Mouse (Mus musculus) heart, postnatal 25 days (tissue): ENCODE results near the gene Slfn5. TPM values are rescaled to one million over a fixed set of nuclear protein-coding genes. Genes with fewer than 3 reads are reported as not detected.
A peak's percentile ranks its signal among the peaks of the same experiment; 100 is the strongest.
"Not testable (repeated sequence)": the region's sequence is repeated elsewhere in the genome, so short reads cannot be mapped to it uniquely, and the experiment has no call there.

Source experiments
- DNase-seq: peaks from one replicate; pipeline ENCODE4 v3.0.0; 2022; ENCODE audit warnings: low spot score
- intact Hi-C: fragments of 180-260 bp; cut with DNase I; formaldehyde crosslinking; loops from one replicate; pipeline ENCODE4 v1.15.1; 2025
- total RNA-seq, 2 experiments: library from RNA; stranded (reverse); gene quantifications; 2 replicates each; pipeline ENCODE4 v1.2.3; 2021

The Slfn5 gene
- total RNA-seq, 2 experiments from 2014 or later, result 60.8 to 70.3 TPM

DNA sequence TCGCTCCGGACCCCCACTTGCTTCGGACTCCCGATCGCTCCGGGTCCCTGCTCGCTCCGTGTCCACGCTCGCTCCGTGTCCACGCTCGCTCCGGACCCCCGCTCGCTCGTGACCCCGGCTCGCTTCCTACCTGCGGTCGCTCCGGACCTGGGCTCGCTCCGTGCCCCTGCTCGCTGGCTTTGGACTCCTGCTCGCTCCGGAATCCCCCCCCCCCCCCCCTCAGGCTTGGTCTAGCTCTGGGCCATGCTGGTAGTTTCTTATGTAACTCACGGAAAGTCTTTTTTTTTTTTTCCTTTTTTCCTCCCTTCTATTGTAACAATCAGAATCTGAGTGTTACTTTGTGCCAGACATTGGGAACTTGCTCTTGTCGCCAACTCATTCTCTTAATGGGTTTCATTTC lies 18.0 kb upstream of the Slfn5 start:
- no peak for DNase-seq
- intact Hi-C loops, result loop anchor here (2.0 kb wide), 1 partner anchor 26 kb away; no protein-coding TSS in a partner anchor

DNA sequence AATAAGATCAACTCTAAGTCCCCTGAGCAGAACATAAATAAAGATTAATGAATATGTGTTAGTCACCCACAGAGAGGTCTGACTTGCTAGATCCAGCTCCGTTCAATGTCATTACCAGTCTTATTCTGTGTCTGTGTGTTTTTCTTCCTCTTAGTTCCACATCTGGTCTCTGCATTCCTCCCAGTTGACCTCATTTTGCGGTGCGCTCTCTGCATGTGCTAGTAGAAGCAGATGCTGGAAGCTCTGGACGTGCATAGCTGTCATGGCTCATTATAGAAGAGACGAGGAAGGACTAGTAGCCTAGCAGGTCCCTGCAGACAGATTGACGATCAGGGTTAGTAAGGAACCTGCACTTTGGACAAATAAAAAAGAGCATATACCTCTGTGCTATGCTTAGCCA lies 7.8 kb upstream of the Slfn5 start:
- DNase-seq, result no peak
- intact Hi-C loops, result no loop called here

DNA sequence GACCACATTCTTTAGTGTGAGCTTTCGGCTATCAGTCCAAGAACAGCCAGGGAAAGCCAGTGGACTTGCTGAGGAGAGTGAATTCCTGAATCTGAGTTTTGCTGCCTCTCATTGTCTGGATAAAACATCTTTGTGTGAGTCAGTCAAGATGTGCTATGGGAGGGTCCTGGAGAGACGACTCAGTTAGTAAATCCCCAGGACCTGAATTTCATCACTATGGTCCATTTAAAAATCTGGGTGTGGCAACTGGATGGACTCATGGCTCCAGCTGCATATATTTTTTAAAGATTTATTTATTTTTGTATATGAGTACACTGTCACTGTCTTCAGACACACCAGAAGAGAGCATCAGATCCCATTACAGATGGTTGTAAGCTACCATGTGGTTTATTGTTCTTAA lies 5.5 kb upstream of the Slfn5 start:
- intact Hi-C loops, result no loop called here
- DNase-seq, result no peak

DNA sequence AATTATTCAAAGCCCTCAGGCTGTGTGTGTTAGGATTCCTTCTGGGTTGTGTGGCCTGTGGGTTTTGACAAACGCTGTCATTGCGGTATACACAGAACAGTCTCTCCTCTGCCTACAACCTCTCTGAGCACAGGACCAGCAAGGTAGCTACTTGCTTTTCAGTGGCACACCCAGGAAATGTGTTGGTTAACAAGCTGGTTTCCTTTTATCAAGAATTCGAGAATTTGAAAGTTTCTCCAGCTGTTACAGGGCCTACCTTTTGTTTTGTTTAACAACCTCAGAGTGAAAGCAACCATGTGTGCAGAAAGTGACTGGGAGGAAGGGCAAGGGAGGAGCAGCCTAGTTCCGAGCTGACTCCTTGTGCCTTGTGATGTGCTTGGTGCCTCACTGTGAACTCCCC lies 3.7 kb upstream of the Slfn5 start:
- intact Hi-C loops, result no loop called here
- no peak for DNase-seq

DNA sequence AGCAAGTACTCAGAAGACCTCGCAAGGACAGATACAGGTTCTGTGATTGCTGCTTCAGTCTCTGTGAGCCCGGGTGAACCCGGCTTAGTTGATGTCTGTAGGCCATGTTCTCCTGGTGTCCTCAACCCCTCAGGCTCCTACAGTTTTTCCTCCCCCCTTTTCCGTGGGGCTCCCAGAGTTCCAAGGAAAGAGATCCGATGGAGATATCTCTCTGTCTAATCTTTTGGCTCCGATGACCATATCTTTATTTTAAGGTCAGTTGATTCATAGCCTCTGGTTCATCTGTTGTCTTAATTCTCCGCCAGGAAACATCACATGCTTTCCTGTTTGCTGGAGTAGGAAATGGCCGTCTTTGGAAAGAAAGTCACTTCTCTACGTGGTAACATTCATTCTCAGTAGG lies 2.1 kb upstream of the Slfn5 start:
- intact Hi-C loops, result no loop called here

DNA sequence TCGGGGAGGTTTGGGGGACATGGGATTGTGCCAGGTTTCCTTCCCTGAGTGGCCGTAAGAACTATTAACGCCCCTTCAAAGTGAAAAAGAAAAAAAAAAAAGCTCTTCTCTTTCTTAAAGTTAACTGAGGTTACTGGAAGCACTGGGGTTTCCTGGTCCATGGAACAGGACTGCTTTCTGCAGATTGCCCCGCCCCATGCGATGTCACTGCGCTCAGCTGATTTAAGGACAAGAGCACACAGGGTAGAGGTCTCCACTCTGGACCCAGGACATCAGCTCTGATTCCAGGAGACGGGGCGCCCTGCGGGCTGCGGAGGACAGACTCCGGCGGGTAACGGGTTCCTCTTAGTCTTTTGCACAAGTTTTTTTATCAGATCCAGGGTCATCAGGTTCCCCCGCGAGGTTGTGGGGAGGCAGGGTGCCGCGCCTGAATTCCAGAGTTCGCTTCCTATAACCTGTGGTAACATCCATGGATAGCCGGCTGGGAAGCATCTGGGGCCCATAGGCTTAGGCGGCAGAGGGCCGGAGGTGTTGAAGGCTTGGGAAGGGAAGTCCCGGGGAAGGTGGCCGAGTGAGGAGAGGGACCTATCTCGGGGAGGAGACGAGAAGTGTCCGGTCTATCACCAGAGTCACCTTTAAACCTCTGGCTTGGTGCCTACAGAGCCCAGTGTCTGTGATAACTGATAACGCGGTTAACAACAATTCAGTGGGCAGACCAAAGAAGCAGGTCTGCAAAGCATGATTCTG lies 889 bp downstream of the Slfn5 start:
- intact Hi-C loops, result loop anchor here (10.0 kb wide), 1 partner anchor 513 kb away; the partner anchor contains the start of gene Mmp28
- peak; percentile 78 for DNase-seq

More for the DNA sequence above, 2.1 kb upstream of the Slfn5 start:
- no peak for DNase-seq

DNA sequence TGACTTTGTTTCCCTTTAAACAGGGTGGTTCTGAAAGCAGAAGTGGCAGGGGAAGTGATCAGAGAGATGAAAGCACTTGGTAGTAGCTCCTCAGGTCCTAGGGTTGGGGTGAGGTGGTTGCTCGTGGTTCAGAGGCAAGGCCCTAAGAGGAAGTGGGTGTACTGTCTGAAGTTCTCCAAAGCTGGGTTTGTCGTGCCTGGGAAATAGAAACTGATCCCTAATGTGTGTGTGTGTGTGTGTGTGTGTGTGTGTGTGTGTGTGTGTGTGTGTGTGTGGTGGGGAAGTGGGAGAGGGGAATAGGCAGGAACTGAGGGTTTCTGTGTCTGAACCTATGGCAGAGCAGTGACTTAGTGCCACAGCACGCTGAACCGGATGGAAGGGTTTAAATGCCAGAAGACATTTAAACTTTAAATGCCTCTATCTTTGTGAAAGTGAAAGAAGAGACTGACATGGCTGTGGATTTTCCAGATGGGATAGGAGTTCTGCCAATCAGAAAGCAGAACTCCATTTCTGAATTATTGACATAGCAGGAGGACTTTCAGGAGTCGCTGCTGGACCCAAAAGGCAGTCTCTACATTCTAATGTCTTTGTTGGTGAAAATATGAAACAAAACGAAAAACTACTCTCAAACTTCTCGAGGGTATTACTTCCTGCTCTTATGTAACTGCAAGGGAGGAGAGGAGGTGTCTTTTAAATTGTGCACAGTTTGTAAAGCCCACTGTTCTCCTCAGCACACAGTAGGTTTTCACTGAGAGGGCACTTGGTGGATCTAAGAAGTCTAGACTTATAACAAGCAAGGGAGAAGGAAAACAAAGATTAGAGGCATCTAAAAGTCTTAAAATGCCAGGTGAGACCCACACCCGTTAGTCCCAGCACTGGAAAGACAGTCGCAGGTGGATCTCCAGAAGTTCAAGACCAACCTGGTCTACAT lies 1.7 kb downstream of the Slfn5 start:
- intact Hi-C loops, result loop anchor here (10.0 kb wide), 1 partner anchor 512 kb away; the partner anchor contains the start of gene Mmp28
- DNase-seq, result no peak

DNA sequence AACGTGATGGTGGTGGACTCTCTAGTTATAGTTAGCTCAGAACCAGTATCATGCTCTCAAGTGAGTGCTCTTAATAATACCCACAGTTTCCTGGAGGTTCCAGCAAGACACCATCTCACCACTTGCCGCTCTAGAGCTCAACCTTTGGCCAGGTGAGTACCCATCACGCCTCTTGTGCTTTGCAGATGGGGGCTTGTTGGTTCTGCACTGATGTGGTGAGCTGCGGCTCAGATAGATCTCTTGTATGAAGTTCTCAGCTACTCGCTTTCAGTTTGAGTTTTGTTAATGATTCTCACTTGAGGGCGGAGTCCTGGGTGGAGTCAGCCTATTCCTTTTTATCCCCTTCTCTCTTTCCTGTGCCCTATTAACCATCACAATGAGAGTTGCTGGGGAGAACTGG lies 3.5 kb downstream of the Slfn5 start:
- intact Hi-C loops, result loop anchor here (10.0 kb wide), 1 partner anchor 510 kb away; the partner anchor contains the start of gene Mmp28
- no peak for DNase-seq

DNA sequence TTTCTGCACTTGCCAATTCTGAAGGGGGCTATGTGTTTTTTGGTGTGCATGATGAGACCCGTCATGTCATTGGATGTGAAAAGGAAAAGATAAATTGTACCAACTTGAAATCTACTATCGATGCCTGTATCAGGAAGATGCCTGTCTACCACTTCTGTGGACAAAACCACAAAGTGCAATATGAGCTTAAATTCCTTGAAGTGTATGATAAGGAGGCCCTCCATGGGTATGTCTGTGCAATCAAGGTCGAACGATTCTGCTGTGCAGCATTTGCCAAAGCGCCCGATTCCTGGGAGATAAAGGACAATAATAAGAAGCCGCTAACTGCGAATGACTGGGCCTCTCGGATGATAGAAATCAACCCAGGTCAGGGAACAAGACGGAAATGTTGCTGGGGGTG lies 5.8 kb downstream of the Slfn5 start:
- intact Hi-C loops, result loop anchor here (10.0 kb wide), 1 partner anchor 508 kb away; the partner anchor contains the start of gene Mmp28
- DNase-seq, result no peak

DNA sequence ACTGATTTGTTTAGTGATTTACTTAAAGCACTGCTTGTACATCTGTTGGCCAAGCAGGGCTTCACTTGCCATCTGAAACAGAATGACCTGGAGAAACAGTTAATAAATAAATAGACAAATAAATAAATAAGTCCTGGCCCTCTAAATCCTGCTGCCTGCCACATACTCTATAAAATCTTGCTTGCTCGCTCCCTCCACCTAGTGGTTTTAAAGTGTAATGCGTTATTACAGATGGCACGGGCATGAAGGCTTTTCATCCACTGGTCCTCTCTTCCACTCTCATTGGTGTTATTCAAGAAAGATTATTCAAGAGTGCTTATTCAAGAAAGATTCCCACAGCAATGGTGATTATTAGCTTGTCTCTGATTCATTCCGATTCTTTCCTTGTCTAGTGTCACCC lies 8.5 kb downstream of the Slfn5 start:
- no peak for DNase-seq
- intact Hi-C loops, result loop anchor here (1.0 to 10.0 kb wide), 3 partner anchors 27 to 505 kb away; partner anchors contain the start of gene Mmp28

DNA sequence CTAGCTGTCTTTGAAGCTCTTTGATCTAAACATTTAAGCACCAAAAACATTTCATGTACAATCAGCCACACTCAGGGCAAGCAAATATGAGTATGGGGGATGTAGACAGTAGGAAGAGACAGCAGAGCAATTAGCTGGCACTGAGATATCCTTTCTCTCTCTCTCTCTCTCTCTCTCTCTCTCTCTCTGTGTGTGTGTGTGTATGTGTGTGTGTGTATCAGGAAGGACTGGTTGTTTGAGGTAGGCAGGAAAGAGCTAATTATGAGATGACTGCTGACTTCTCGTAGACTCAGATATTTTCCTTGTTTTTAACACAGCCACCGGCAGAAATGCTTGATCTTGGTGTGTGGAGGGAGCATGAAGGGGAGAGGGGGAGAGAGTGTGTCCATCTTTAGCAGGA lies 10.6 kb downstream of the Slfn5 start:
- intact Hi-C loops, result no loop called here
- no peak for DNase-seq

DNA sequence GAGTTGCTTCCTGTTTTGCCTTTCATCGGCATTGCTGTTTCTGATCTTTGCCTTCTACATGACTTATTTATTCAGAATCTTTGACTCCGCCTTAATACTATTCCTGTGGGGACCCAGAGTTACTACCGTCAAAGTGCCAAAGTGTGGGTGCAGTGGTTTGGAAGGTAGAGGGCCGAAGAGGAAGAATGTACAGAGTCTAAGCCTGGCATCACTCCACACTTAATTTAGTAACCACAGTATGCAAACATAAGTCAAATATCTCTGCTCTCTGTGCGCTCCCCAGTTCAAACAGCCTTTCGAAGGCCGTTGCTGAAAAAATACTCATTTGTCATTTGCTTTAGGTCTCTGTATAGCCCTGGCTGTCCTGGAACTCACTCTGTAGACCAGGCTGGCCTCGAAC lies 11.1 kb downstream of the Slfn5 start:
- DNase-seq, result no peak
- intact Hi-C loops, result no loop called here

DNA sequence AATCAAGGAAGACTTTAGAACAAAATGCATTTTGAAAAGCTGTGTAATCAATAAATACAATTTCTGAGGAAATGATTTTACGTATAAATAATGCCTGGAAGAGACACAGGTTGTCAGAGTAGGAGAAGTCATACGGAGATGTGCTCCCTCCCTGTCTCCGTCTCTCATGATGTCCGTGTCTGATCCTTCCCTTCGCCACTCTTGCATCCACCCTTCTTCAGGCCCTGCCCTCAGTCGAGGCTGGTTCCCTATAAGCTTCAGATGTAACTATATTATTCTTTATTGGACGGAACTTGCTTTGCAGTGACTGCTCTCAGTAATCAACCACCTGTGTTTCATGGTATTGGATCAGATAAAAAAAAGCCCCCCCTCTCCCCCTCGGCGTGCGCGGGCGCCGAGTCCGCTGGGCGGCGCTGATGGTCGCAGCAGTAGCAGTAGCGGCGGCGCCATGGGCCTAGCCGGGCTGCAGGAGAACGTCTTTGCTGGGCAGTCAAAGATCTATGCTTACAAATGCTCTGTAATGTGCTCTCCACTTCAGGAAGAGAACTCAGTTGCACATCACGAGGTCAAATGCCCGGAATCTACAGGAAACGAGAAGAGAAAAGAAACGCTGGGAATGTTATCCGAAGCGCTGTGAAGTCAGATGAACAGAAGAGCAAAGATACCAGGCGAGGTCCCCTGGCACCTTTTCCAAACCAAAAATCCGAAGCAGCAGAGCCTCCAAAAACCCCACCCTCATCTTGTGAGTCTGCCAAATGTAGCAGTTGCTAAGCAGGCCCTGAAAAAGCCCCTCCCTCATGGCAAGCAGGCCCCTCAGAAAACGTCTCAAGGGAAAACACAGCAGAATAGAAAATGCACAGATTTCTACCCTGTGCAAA lies 19.8 kb downstream of the Slfn5 start:
- intact Hi-C loops, result loop anchor here (10.0 kb wide), 1 partner anchor 254 kb away; no protein-coding TSS in a partner anchor

DNA sequence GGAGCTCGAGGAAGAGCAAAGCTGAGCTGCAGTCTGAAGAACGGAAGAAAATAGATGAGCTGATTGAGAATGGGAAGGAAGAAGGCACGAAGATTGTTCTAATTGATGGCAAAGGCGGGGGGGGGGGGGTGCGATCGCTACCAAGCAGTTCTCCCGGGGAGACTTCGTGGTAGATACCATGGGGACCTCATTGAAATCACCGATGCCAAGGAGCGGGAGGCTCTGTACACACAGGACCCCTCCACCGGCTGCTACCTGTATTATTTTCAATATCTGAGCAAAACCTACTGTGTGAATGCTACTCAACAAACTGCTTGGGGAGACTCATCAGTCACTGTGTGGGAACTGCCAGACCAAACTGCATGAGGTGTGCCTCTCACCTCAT lies 20.4 kb downstream of the Slfn5 start:
- DNase-seq, result no peak
- intact Hi-C loops, result loop anchor here (10.0 kb wide), 1 partner anchor 253 kb away; no protein-coding TSS in a partner anchor

More for the DNA sequence above, 19.8 kb downstream of the Slfn5 start:
- DNase-seq, result no peak

DNA sequence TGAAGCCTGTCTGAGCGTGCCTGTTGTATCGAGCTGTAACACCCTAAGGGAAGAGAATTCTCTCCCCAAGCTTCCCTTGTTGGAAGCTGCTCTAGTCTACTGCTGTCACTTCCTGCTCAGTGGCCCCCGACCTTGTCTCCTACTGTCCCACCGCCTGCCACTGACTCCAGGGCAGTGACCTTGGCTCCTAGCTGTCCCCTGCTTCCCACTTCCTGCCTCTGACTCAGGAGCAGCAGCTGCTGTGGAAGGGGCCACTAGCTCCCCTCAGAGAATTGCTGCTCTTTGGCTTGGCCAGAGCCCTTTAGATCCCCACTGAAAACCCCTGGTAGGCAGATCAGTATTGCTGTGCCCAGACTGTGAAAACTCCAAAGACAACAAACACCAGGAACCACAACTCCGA lies 22.8 kb downstream of the Slfn5 start:
- DNase-seq, result peak; percentile 17
- intact Hi-C loops, result loop anchor here (10.0 kb wide), 1 partner anchor 251 kb away; no protein-coding TSS in a partner anchor

DNA sequence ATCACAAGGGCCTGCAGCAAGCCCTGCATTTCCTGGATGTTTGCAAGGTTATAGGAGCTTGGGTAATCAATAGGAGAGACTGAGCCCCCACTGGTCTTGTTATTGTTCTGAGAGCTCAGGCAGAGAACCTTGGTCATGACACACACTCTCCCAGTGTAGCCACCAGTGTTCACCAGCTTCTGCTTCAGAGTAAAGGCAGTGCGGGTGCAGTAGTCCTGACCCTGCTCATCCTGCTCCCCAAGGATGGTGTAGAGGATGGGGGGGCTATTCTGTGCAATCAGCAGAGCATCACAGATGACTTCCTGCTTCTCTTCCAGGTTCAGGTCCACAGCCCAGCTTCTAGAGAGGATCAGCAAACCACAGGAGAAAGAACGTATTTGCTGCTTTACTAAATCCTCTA lies 31.3 kb downstream of the Slfn5 start:
- intact Hi-C loops, result not testable (repeated sequence)

DNA sequence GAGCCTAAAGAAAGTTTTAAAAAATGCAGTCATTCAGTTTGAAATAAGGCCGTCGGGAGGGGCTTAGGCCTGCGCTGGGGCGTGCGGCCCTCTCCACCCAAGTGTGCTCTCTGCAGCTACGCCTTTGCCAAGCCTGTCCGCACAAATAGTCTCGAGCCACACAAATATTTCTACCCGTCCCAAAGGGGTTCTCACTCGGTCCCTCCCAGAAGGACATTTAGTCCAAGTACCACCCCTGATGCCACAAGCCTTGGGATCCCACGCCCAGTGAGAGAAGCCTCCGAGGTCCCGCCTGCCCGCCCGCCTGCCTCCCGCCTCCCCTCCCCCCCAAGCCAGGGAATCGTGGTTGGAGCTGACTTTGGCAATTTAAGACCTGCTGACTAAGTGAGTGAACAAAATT lies 32.0 kb downstream of the Slfn5 start:
- intact Hi-C loops, result no loop called here

More for the DNA sequence above, 31.3 kb downstream of the Slfn5 start:
- DNase-seq, result not testable (repeated sequence)

DNA sequence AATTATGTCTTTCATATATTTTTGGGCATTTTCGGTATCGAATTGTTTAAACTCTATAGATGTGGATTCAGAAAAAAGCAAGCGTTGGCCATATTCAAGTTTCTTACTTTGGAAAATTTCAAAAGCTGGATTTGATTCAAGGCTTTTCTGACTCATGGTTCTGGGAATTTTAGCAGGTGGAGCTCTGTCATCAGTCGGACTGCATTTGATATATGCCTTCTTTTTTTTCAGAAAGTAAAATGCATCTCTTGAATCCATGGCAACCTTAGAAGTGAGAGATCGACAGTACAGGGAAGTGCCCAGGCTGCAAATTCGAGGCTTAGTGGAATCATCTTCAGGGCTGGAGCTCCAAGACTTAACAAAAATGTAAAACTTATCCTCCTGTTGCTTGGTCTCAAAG lies 36.5 kb downstream of the Slfn5 start:
- intact Hi-C loops, result loop anchor here (5.0 kb wide), 1 partner anchor 55 kb away; no protein-coding TSS in a partner anchor
- DNase-seq, result no peak

More for the DNA sequence above, 32.0 kb downstream of the Slfn5 start:
- no peak for DNase-seq

DNA sequence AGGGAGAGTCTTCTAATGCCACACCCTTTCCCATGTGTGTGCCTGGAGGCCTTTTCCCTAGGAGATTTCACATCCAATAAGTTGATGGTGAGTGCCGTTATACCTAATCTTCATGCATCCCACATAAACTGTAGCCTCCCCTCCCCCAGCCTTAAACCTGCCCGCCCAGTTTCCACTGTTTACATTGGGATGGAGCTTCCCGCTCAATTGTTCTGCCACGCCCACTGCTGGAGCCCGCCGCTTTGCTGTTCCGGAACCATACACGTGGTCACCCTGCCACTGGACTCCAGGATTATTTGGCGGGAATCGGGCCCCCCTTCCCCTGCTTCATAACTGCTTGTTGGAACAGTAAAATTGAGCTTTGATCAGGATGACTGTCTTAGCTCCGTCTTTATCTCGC lies 38.2 kb downstream of the Slfn5 start:
- no peak for DNase-seq
- intact Hi-C loops, result loop anchor here (5.0 kb wide), 1 partner anchor 53 kb away; no protein-coding TSS in a partner anchor
